Mouse (Mus musculus) cortical plate, adult 2 months (tissue): ENCODE measurements around the gene Rnasek.

Source experiments
- CTCF ChIP-seq: fragments of 200-500 bp; IDR thresholded peaks from 2 replicates; pipeline ENCODE4 v1.5.1; 2011; ENCODE audit warnings: mild to moderate bottlenecking, control low read depth, low read length; ENCODE audit not compliant: insufficient read depth; ENCODE audit errors: extremely low read depth
- POLR2A ChIP-seq: fragments of 200-500 bp; IDR thresholded peaks from 2 replicates; pipeline ENCODE4 v1.6.1; 2011; ENCODE audit warnings: mild to moderate bottlenecking, low read length, control low read depth; ENCODE audit not compliant: insufficient read depth; ENCODE audit errors: extremely low read depth

- TF ChIP-seq POLR2A (no peak), CTCF (peak; percentile 79)
These were observed 26.7 kb downstream of the Rnasek start for GRCm38 (mm10) chr11:70212896-70213295.
